Mouse (Mus musculus) spleen, adult 2 months (tissue): Measurements from ENCODE around the gene Zfp534.
"Not testable (repeated sequence)": the region's sequence is repeated elsewhere in the genome, so short reads cannot be mapped to it uniquely, and the experiment has no call there.

Experiments
- CTCF ChIP-seq: fragments of 200-500 bp; IDR thresholded peaks from 2 replicates; pipeline ENCODE4 v1.5.1; 2011; ENCODE audit warnings: mild to moderate bottlenecking, inconsistent platforms; ENCODE audit not compliant: insufficient read depth, insufficient read length, insufficient replicate concordance; ENCODE audit errors: extremely low read depth
- POLR2A ChIP-seq: fragments of 200-500 bp; IDR thresholded peaks from 2 replicates; pipeline ENCODE4 v1.6.1; 2011; ENCODE audit warnings: low read depth, low read length, inconsistent platforms

- not testable (repeated sequence) for TF ChIP-seq CTCF, POLR2A
These were observed at the start of gene Zfp534 for GRCm38 (mm10) chr4:147702453-147702852.
